Mouse (Mus musculus): ENCODE data around the gene Caly. TPM values are rescaled to one million over a fixed set of nuclear protein-coding genes. Genes with fewer than 3 reads are reported as not detected.

Gene Caly
- not detected for polyA plus RNA-seq (2017; shearing (Covaris generic))

GRCm38 (mm10) chr7:140082242-140082678 lies at the start of gene Caly:
Gene Caly, minus strand, starts transcription at chr7:140082548.

GRCm38 (mm10) chr7:140116329-140117054 lies 34.1 kb upstream of the Caly start, which contains the start of gene Echs1:
Gene Echs1, minus strand, starts transcription at chr7:140116476.

GRCm38 (mm10) chr7:140115583-140116328 lies 33.4 kb upstream of the Caly start, which contains the start of gene Paox:
Gene Paox, plus strand, starts transcription at chr7:140115799.

GRCm38 (mm10) chr7:140101993-140102860 lies 19.9 kb upstream of the Caly start, which contains the start of gene Fuom:
Gene Fuom, minus strand, starts transcription at chr7:140102441.

GRCm38 (mm10) chr7:140092924-140093528 lies 10.7 kb upstream of the Caly start, which contains the start of gene Prap1:
Gene Prap1, plus strand, starts transcription at chr7:140093395.

GRCm38 (mm10) chr7:140048361-140049114 lies 33.8 kb downstream of the Caly start, which contains the start of gene Msx3:
Gene Msx3, minus strand, starts transcription at chr7:140049089.

GRCm38 (mm10) chr7:140036281-140037170 lies 45.8 kb downstream of the Caly start, which contains the start of the genes Zfp511 and Tubgcp2:
Gene Zfp511, plus strand, starts transcription at chr7:140036391.
Gene Tubgcp2, minus strand, starts transcription at chr7:140036669.

Other genes starting within 250 kb of the Caly start
- gene Adgra1, start 248.4 kb downstream of the Caly start, polyA plus RNA-seq (2017; shearing (Covaris generic)): not detected
- 0.72 TPM for gene Kndc1, start 187.9 kb downstream of the Caly start, polyA plus RNA-seq (2017; shearing (Covaris generic))
- 7.0 TPM for gene Utf1, start 138.8 kb downstream of the Caly start, polyA plus RNA-seq (2017; shearing (Covaris generic))
- gene 6430531B16Rik, start 103.8 kb downstream of the Caly start, polyA plus RNA-seq (2017; shearing (Covaris generic)): 0.40 TPM
- 21.5 TPM for gene Adam8, start 90.0 kb downstream of the Caly start, polyA plus RNA-seq (2017; shearing (Covaris generic))
- gene Zfp511, start 46.2 kb downstream of the Caly start, polyA plus RNA-seq (2017; shearing (Covaris generic)): 58.5 TPM
- gene Tubgcp2, start 45.9 kb downstream of the Caly start, polyA plus RNA-seq (2017; shearing (Covaris generic)): 46.5 TPM
- gene Msx3, start 33.5 kb downstream of the Caly start, polyA plus RNA-seq (2017; shearing (Covaris generic)): not detected
- gene Prap1, start 10.8 kb upstream of the Caly start, polyA plus RNA-seq (2017; shearing (Covaris generic)): not detected
- gene Fuom, start 19.9 kb upstream of the Caly start, polyA plus RNA-seq (2017; shearing (Covaris generic)): 13.4 TPM
- gene Paox, start 33.3 kb upstream of the Caly start, polyA plus RNA-seq (2017; shearing (Covaris generic)): 3.0 TPM
- 64.7 TPM for gene Echs1, start 33.9 kb upstream of the Caly start, polyA plus RNA-seq (2017; shearing (Covaris generic))
- gene Mtg1, start 55.0 kb upstream of the Caly start, polyA plus RNA-seq (2017; shearing (Covaris generic)): 33.7 TPM
- not detected for gene Sprn, start 72.3 kb upstream of the Caly start, polyA plus RNA-seq (2017; shearing (Covaris generic))
- not detected for gene Olfr522, start 82.2 kb upstream of the Caly start, polyA plus RNA-seq (2017; shearing (Covaris generic))
- not detected for gene Olfr523, start 90.7 kb upstream of the Caly start, polyA plus RNA-seq (2017; shearing (Covaris generic))
- gene Olfr524, start 123.4 kb upstream of the Caly start, polyA plus RNA-seq (2017; shearing (Covaris generic)): not detected
- gene Cd163l1, start 135.7 kb upstream of the Caly start, polyA plus RNA-seq (2017; shearing (Covaris generic)): 0.12 TPM
- 0.49 TPM for gene 5830411N06Rik, start 164.7 kb upstream of the Caly start, polyA plus RNA-seq (2017; shearing (Covaris generic))
- gene Olfr525, start 238.3 kb upstream of the Caly start, polyA plus RNA-seq (2017; shearing (Covaris generic)): 0.06 TPM